Mouse (Mus musculus): Measurements from ENCODE around the gene Tbpl1. TPM values are rescaled to one million over a fixed set of nuclear protein-coding genes. Genes with fewer than 3 reads are reported as not detected.

Tbpl1 gene
- polyA plus RNA-seq, 1 experiment from 2014 or later = 88.8 TPM

GRCm38 (mm10) chr10:22746334-22747322 lies 14.9 kb upstream of the Tbpl1 start:
- H3K4me1 ChIP-seq (ENCODE audit: control insufficient read depth, insufficient read depth, low read length) = peaks cover 5% of the 10 kb centered on the region; the same call in 1 of the 2 replicates
- H3K9me3 ChIP-seq (replicated peaks; ENCODE audit: control insufficient read depth, low read length, poor library complexity, severe bottlenecking) = no peaks in the 10 kb centered on the region
- H3K36me3 ChIP-seq (ENCODE audit: control insufficient read depth, insufficient read depth, low read length) = no peaks in the 10 kb centered on the region
- no peak overlapping the region for H3K4me2 ChIP-seq (ENCODE audit: low read length)
- WGBS = 46% methylated on average over 13 of the region's 13 CpGs
- H3K9ac ChIP-seq (ENCODE audit: low read depth, low read length) = no peak overlapping the region
- H3K27me3 ChIP-seq (ENCODE audit: control insufficient read depth, insufficient read depth, low read depth, low read length) = no peaks in the 10 kb centered on the region
- H3K4me3 ChIP-seq (ENCODE audit: low read depth, low read length) = no peak overlapping the region
- peak; percentile 96 for ATAC-seq
- H3K27ac ChIP-seq (ENCODE audit: low read length) = peak overlapping the region; percentile 31

- Histone ChIP-seq H3K36me3 (ENCODE audit: control insufficient read depth, insufficient read depth, low read length) (no peaks in the 10 kb centered on the region), H3K4me1 (ENCODE audit: control insufficient read depth, insufficient read depth, low read length) (peaks cover 5% of the 10 kb centered on the region; the same call in 1 of the 2 replicates), H3K4me2 (ENCODE audit: low read length) (no peak overlapping the region), H3K27ac (ENCODE audit: low read length) (peak overlapping the region; percentile 31), H3K27me3 (ENCODE audit: control insufficient read depth, insufficient read depth, low read depth, low read length) (no peaks in the 10 kb centered on the region), H3K9ac (ENCODE audit: low read depth, low read length) (no peak overlapping the region), H3K4me3 (ENCODE audit: low read depth, low read length) (no peak overlapping the region), H3K9me3 (replicated peaks; ENCODE audit: control insufficient read depth, low read length, poor library complexity, severe bottlenecking) (no peaks in the 10 kb centered on the region)
- no peak; the same call in none of the 2 replicates for ATAC-seq
- 53% methylated on average over 7 of the region's 7 CpGs for WGBS
Measured at GRCm38 (mm10) chr10:22745922-22746321, 14.2 kb upstream of the Tbpl1 start.

- WGBS = 55% methylated on average over 10 of the region's 10 CpGs
Measured at GRCm38 (mm10) chr10:22732181-22732580, 443 bp upstream of the Tbpl1 start.

GRCm38 (mm10) chr10:22730992-22731271 lies 806 bp downstream of the Tbpl1 start:
- H3K4me1 ChIP-seq (ENCODE audit: control insufficient read depth, insufficient read depth, low read length) = peaks cover 39% of the 10 kb centered on the region
- H3K4me2 ChIP-seq (ENCODE audit: low read length) = peak overlapping the region; percentile 68; the same call in 1 of the 2 replicates
- no peak for ATAC-seq
- H3K9me3 ChIP-seq (replicated peaks; ENCODE audit: control insufficient read depth, low read length, poor library complexity, severe bottlenecking) = no peaks in the 10 kb centered on the region
- H3K27ac ChIP-seq (ENCODE audit: low read length) = peak overlapping the region; percentile 95
- H3K4me3 ChIP-seq (ENCODE audit: low read depth, low read length) = peak overlapping the region; percentile 69
- no peaks in the 10 kb centered on the region for H3K27me3 ChIP-seq (ENCODE audit: control insufficient read depth, insufficient read depth, low read depth, low read length)
- H3K9ac ChIP-seq (ENCODE audit: low read depth, low read length) = peak overlapping the region; percentile 97
- H3K36me3 ChIP-seq (ENCODE audit: control insufficient read depth, insufficient read depth, low read length) = no peaks in the 10 kb centered on the region
- under 1% methylated on average over 29 of the region's 33 CpGs for WGBS

More at GRCm38 (mm10) chr10:22732181-22732580, 443 bp upstream of the Tbpl1 start:
- H3K4me1 ChIP-seq (ENCODE audit: control insufficient read depth, insufficient read depth, low read length) = peaks cover 27% of the 10 kb centered on the region
- H3K27ac ChIP-seq (ENCODE audit: low read length) = peak overlapping the region; percentile 95; the same call in 1 of the 2 replicates
- no peaks in the 10 kb centered on the region for H3K36me3 ChIP-seq (ENCODE audit: control insufficient read depth, insufficient read depth, low read length)
- peak overlapping the region; percentile 71 for H3K4me2 ChIP-seq (ENCODE audit: low read length)
- no peaks in the 10 kb centered on the region for H3K9me3 ChIP-seq (replicated peaks; ENCODE audit: control insufficient read depth, low read length, poor library complexity, severe bottlenecking)
- H3K9ac ChIP-seq (ENCODE audit: low read depth, low read length) = peak overlapping the region; percentile 97
- no peaks in the 10 kb centered on the region for H3K27me3 ChIP-seq (ENCODE audit: control insufficient read depth, insufficient read depth, low read depth, low read length)
- H3K4me3 ChIP-seq (ENCODE audit: low read depth, low read length) = peak overlapping the region; percentile 69
- no peak for ATAC-seq

GRCm38 (mm10) chr10:22730266-22730991 lies 1.3 kb downstream of the Tbpl1 start:
- Histone ChIP-seq H3K9me3 (replicated peaks; ENCODE audit: control insufficient read depth, low read length, poor library complexity, severe bottlenecking) (no peaks in the 10 kb centered on the region), H3K36me3 (ENCODE audit: control insufficient read depth, insufficient read depth, low read length) (no peaks in the 10 kb centered on the region), H3K4me2 (ENCODE audit: low read length) (peak overlapping the region; percentile 68), H3K27me3 (ENCODE audit: control insufficient read depth, insufficient read depth, low read depth, low read length) (no peaks in the 10 kb centered on the region), H3K9ac (ENCODE audit: low read depth, low read length) (peak overlapping the region; percentile 97), H3K4me1 (ENCODE audit: control insufficient read depth, insufficient read depth, low read length) (peaks cover 39% of the 10 kb centered on the region), H3K27ac (ENCODE audit: low read length) (peak overlapping the region; percentile 95), H3K4me3 (ENCODE audit: low read depth, low read length) (peak overlapping the region; percentile 69)
- peak; percentile 81 for ATAC-seq
- under 1% methylated on average over 37 of the region's 39 CpGs for WGBS

GRCm38 (mm10) chr10:22728257-22728656 lies 3.5 kb downstream of the Tbpl1 start:
- H3K4me2 ChIP-seq (ENCODE audit: low read length) = no peak overlapping the region
- no peaks in the 10 kb centered on the region for H3K27me3 ChIP-seq (ENCODE audit: control insufficient read depth, insufficient read depth, low read depth, low read length)
- H3K9ac ChIP-seq (ENCODE audit: low read depth, low read length) = no peak overlapping the region
- H3K27ac ChIP-seq (ENCODE audit: low read length) = no peak overlapping the region
- 93% methylated on average over 1 of the region's 1 CpGs for WGBS
- ATAC-seq = no peak
- no peak overlapping the region for H3K4me3 ChIP-seq (ENCODE audit: low read depth, low read length)
- H3K9me3 ChIP-seq (replicated peaks; ENCODE audit: control insufficient read depth, low read length, poor library complexity, severe bottlenecking) = no peaks in the 10 kb centered on the region
- H3K36me3 ChIP-seq (ENCODE audit: control insufficient read depth, insufficient read depth, low read length) = no peaks in the 10 kb centered on the region
- H3K4me1 ChIP-seq (ENCODE audit: control insufficient read depth, insufficient read depth, low read length) = peaks cover 39% of the 10 kb centered on the region

GRCm38 (mm10) chr10:22726295-22726694 lies 5.4 kb downstream of the Tbpl1 start:
- Histone ChIP-seq H3K27me3 (ENCODE audit: control insufficient read depth, insufficient read depth, low read depth, low read length) (no peaks in the 10 kb centered on the region), H3K4me3 (ENCODE audit: low read depth, low read length) (no peak overlapping the region), H3K4me2 (ENCODE audit: low read length) (no peak overlapping the region), H3K4me1 (ENCODE audit: control insufficient read depth, insufficient read depth, low read length) (peaks cover 33% of the 10 kb centered on the region), H3K27ac (ENCODE audit: low read length) (no peak overlapping the region), H3K9ac (ENCODE audit: low read depth, low read length) (no peak overlapping the region), H3K9me3 (replicated peaks; ENCODE audit: control insufficient read depth, low read length, poor library complexity, severe bottlenecking) (no peaks in the 10 kb centered on the region), H3K36me3 (ENCODE audit: control insufficient read depth, insufficient read depth, low read length) (no peaks in the 10 kb centered on the region)
- no peak for ATAC-seq
- 52% methylated on average over 7 of the region's 7 CpGs for WGBS

- H3K27ac ChIP-seq (ENCODE audit: low read length) = no peak overlapping the region
- no peaks in the 10 kb centered on the region for H3K9me3 ChIP-seq (replicated peaks; ENCODE audit: control insufficient read depth, low read length, poor library complexity, severe bottlenecking)
- H3K4me3 ChIP-seq (ENCODE audit: low read depth, low read length) = no peak overlapping the region
- no peak overlapping the region for H3K4me2 ChIP-seq (ENCODE audit: low read length)
- WGBS = 73% methylated on average over 4 of the region's 4 CpGs
- no peaks in the 10 kb centered on the region for H3K27me3 ChIP-seq (ENCODE audit: control insufficient read depth, insufficient read depth, low read depth, low read length)
- H3K4me1 ChIP-seq (ENCODE audit: control insufficient read depth, insufficient read depth, low read length) = peaks cover 33% of the 10 kb centered on the region
- ATAC-seq = no peak
- H3K9ac ChIP-seq (ENCODE audit: low read depth, low read length) = no peak overlapping the region
- H3K36me3 ChIP-seq (ENCODE audit: control insufficient read depth, insufficient read depth, low read length) = no peaks in the 10 kb centered on the region
Measured at GRCm38 (mm10) chr10:22725166-22725565, 6.6 kb downstream of the Tbpl1 start.
